8 mouse cellular contexts compared by ENCODE assay signal in genomic region chr3:144825151-144825550, GRCm38 (mm10). TPM values are rescaled to one million over a fixed set of nuclear protein-coding genes. Genes with fewer than 3 reads are reported as not detected.
A peak's percentile ranks its signal among the peaks of the same experiment; 100 is the strongest.
DNase-seq lines count a peak whose midpoint lies in the region; ATAC-seq and TF ChIP-seq lines count a peak whose summit lies in the region.

No protein-coding gene starts in this region.

- H3K9ac ChIP-seq in heart, embryonic 12.5 days, result no peak overlapping the region
- H3K9ac ChIP-seq in intestine, postnatal 0 days (ENCODE audit: low read depth, low read length), result no peak overlapping the region
- H3K9ac ChIP-seq in midbrain, embryonic 15.5 days, result no peak overlapping the region

- ATAC-seq in heart, embryonic 12.5 days (ENCODE audit: insufficient number of reproducible peaks, low FRiP score), result no peak; the same call in 1 of the 2 replicates
- 0 out of 2 replicates have a peak, but pooled peaks have one; percentile 63 for ATAC-seq in intestine, postnatal 0 days
- peak; percentile 88; the same call in 1 of the 2 replicates for ATAC-seq in midbrain, embryonic 15.5 days (replicated peaks)

- no peaks in the 10 kb centered on the region for H3K36me3 ChIP-seq in heart, embryonic 12.5 days
- H3K36me3 ChIP-seq in intestine, postnatal 0 days (ENCODE audit: control insufficient read depth, insufficient read depth), result no peaks in the 10 kb centered on the region
- no peaks in the 10 kb centered on the region for H3K36me3 ChIP-seq in midbrain, embryonic 15.5 days (replicated peaks)

- no peak for TF ChIP-seq POLR2A in cortical plate, adult 2 months (IDR thresholded peaks at IDR 0.05; ENCODE audit: extremely low read depth, insufficient read depth, low read length)

- WGBS in heart, embryonic 12.5 days, result 17% methylated on average over 10 of the region's 10 CpGs
- 11% methylated on average over 10 of the region's 10 CpGs for WGBS in intestine, postnatal 0 days
- 17% methylated on average over 10 of the region's 10 CpGs for WGBS in midbrain, embryonic 15.5 days

- no peak overlapping the region for H3K27ac ChIP-seq in heart, embryonic 12.5 days (ENCODE audit: poor library complexity, severe bottlenecking)
- no peak overlapping the region for H3K27ac ChIP-seq in cortical plate, adult 2 months (ENCODE audit: insufficient read depth, low read length)
- H3K27ac ChIP-seq in intestine, postnatal 0 days (ENCODE audit: low read depth, low read length), result no peak overlapping the region
- H3K27ac ChIP-seq in midbrain, embryonic 15.5 days, result no peak overlapping the region

- no peak overlapping the region for H3K4me3 ChIP-seq in heart, embryonic 12.5 days
- no peak overlapping the region for H3K4me3 ChIP-seq in cortical plate, adult 2 months (ENCODE audit: insufficient read depth, low read length)
- no peak overlapping the region for H3K4me3 ChIP-seq in intestine, postnatal 0 days (ENCODE audit: low read depth, low read length)
- H3K4me3 ChIP-seq in midbrain, embryonic 15.5 days, result no peak overlapping the region

- intact Hi-C loops in left cerebral cortex, postnatal 14 days (cut with DNase I), result loop anchor here (10.0 kb wide), 2 partner anchors 200 to 300 kb away; no protein-coding TSS in a partner anchor

- no peaks in the 10 kb centered on the region for H3K27me3 ChIP-seq in heart, embryonic 12.5 days (replicated peaks)
- no peaks in the 10 kb centered on the region for H3K27me3 ChIP-seq in intestine, postnatal 0 days (replicated peaks; ENCODE audit: control insufficient read depth, insufficient read depth, low read length)
- no peaks in the 10 kb centered on the region for H3K27me3 ChIP-seq in midbrain, embryonic 15.5 days (replicated peaks)

- H3K9me3 ChIP-seq in heart, embryonic 12.5 days (replicated peaks), result no peaks in the 10 kb centered on the region
- H3K9me3 ChIP-seq in intestine, postnatal 0 days (ENCODE audit: control insufficient read depth), result no peaks in the 10 kb centered on the region
- no peaks in the 10 kb centered on the region for H3K9me3 ChIP-seq in midbrain, embryonic 15.5 days

- peak; percentile 63 to 87 for DNase-seq in heart, adult 18-20 months
- peak; percentile 87 for DNase-seq in gastrocnemius, postnatal 10 days
- peak; percentile 80 to 93 for DNase-seq in left cerebral cortex, postnatal 14 days (ENCODE audit: low spot score in 2 of 2)
- peak; percentile 18 to 38 for DNase-seq in spleen, postnatal 14 days (ENCODE audit: low spot score in 2 of 2)

- no peaks in the 10 kb centered on the region; the same call in 1 of the 2 replicates for H3K4me1 ChIP-seq in heart, embryonic 12.5 days (replicated peaks)
- H3K4me1 ChIP-seq in cortical plate, adult 2 months (ENCODE audit: control insufficient read depth, insufficient read depth, low read length), result no peaks in the 10 kb centered on the region
- no peaks in the 10 kb centered on the region for H3K4me1 ChIP-seq in intestine, postnatal 0 days (replicated peaks; ENCODE audit: control insufficient read depth, insufficient read depth, low read length)
- H3K4me1 ChIP-seq in midbrain, embryonic 15.5 days, result no peaks in the 10 kb centered on the region

- peak; percentile 79 for TF ChIP-seq CTCF in cortical plate, adult 2 months (IDR thresholded peaks at IDR 0.05; ENCODE audit: extremely low read depth, insufficient read depth, low read length)
- TF ChIP-seq CTCF in intestine, postnatal 0 days (IDR thresholded peaks at IDR 0.05; ENCODE audit: low read depth), result peak; percentile 90

- no peak overlapping the region for H3K4me2 ChIP-seq in heart, embryonic 12.5 days
- no peak overlapping the region for H3K4me2 ChIP-seq in intestine, postnatal 0 days (replicated peaks; ENCODE audit: low read depth)
- H3K4me2 ChIP-seq in midbrain, embryonic 15.5 days, result no peak overlapping the region

RNA-seq across cellular contexts. Expression of gene Clca3a2, which starts 5.9 kb away (rescaled TPM):
- under 1 TPM; 0.08 to 0.12 TPM for total RNA-seq in heart, adult 18-20 months (2021)
- polyA plus RNA-seq in heart, embryonic 12.5 days (2016; fragmentation: Nextera tagmentation; extraction: Ambion mirVana), result 0.72 and 0.78 TPM in 2 replicates
- 0.08 and 0.15 TPM in 2 replicates for polyA plus RNA-seq in cortical plate, adult 2 months (2012; rRNA removed)
- total RNA-seq in gastrocnemius, postnatal 10 days (2021), result not detected
- polyA plus RNA-seq in intestine, postnatal 0 days (2015; fragmentation: Nextera tagmentation; extraction: Ambion mirVana), result 0.08 and 0.25 TPM in 2 replicates
- 1 to 10 TPM in 1 of 2 experiments, under 1 TPM in 1; 0.66 to 1.1 TPM for total RNA-seq in left cerebral cortex, postnatal 14 days (2021)
- polyA plus RNA-seq in midbrain, embryonic 15.5 days (2015; fragmentation: Nextera tagmentation; extraction: Ambion mirVana), result 0.09 TPM in 1 of 2 replicates, not detected in the other

RNA-seq across cellular contexts. Expression of gene Clca3b, which starts 24.0 kb away (rescaled TPM):
- under 1 TPM in 1 of 2 experiments, not detected in 1; 0.08 TPM for total RNA-seq in heart, adult 18-20 months (2021)
- not detected in 2 replicates for polyA plus RNA-seq in heart, embryonic 12.5 days (2016; fragmentation: Nextera tagmentation; extraction: Ambion mirVana)
- not detected in 2 replicates for polyA plus RNA-seq in cortical plate, adult 2 months (2012; rRNA removed)
- not detected for total RNA-seq in gastrocnemius, postnatal 10 days (2021)
- 2.5 and 3.6 TPM in 2 replicates for polyA plus RNA-seq in intestine, postnatal 0 days (2015; fragmentation: Nextera tagmentation; extraction: Ambion mirVana)
- total RNA-seq in left cerebral cortex, postnatal 14 days (2021), result not detected
- not detected in 2 replicates for polyA plus RNA-seq in midbrain, embryonic 15.5 days (2015; fragmentation: Nextera tagmentation; extraction: Ambion mirVana)

Comparison
In these comparisons a context has a peak if more than half of its experiments do, and no peak if none do; other contexts are left out.
1. DNase-seq: peak in every context shown above with its lines; median percentile 87 in gastrocnemius, postnatal 10 days; 86 in left cerebral cortex, postnatal 14 days; 75 in heart, adult 18-20 months; 28 in spleen, postnatal 14 days.